Mouse (Mus musculus) erythroblast, embryonic 14.5 days (primary cell): ENCODE measurements around the gene Cd274. TPM values are rescaled to one million over a fixed set of nuclear protein-coding genes. Genes with fewer than 3 reads are reported as not detected.

Experiments
- H3K27me3 ChIP-seq: 2 replicates; pipeline ENCODE4 v1.6.1; 2012; ENCODE audit warnings: inconsistent platforms; ENCODE audit not compliant: control insufficient read depth
- H3K36me3 ChIP-seq: 2 replicates; pipeline ENCODE4 v1.6.1; 2012; ENCODE audit warnings: mild to moderate bottlenecking, inconsistent platforms; ENCODE audit not compliant: control insufficient read depth
- H3K4me1 ChIP-seq: 2 replicates; pipeline ENCODE4 v1.6.1; 2012; ENCODE audit warnings: inconsistent platforms; ENCODE audit not compliant: control insufficient read depth
- H3K4me3 ChIP-seq: replicated peaks from 2 replicates; pipeline ENCODE3; 2012; ENCODE audit warnings: moderate library complexity, mild to moderate bottlenecking, inconsistent platforms
- H3K9me3 ChIP-seq: 2 replicates; pipeline ENCODE4 v1.6.1; 2012; ENCODE audit warnings: low read length, inconsistent platforms, mixed read lengths; ENCODE audit not compliant: control insufficient read depth
- GATA1 ChIP-seq: IDR thresholded peaks from 2 replicates; pipeline ENCODE4 v1.6.1; 2012; ENCODE audit warnings: low read length, inconsistent platforms, mixed read lengths
- TAL1 ChIP-seq: IDR thresholded peaks from 3 replicates; pipeline ENCODE4 v1.6.1; 2012; ENCODE audit warnings: low read length, inconsistent platforms, mixed read lengths
- polyA plus RNA-seq: library from polyadenylated mRNA; stranded (reverse); fragments of >175 nt; gene quantifications from 2 replicates; pipeline ENCODE4 v1.2.3, GENCODE M21; 2012

Gene Cd274
- polyA plus RNA-seq, 1 experiment: not detected

GRCm38 (mm10) chr19:29384412-29384811 lies 17.2 kb downstream of the Cd274 start:
- no peaks in the 10 kb centered on the region for H3K36me3 ChIP-seq
- H3K4me3 ChIP-seq: no peak overlapping the region

DNA sequence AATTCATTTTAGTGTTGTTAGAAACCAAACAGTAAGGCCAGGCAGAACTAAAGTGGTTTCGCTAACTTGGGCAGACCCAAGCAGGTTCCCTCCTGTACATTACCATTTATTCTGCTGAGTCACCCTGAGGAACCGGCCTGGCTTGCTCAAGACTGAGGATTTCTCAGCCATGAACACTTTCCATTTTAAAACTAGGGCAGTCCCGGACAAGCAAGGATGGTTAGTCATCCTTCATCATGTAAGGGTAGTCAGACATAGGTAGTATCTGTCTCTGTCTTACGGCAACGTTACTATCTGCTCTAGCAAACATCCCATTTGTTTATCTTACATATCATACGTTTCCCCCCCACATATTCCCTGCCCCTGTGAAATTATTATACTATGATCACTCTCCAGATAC lies 17.7 kb downstream of the Cd274 start:
- Histone ChIP-seq H3K9me3 (no peaks in the 10 kb centered on the region), H3K36me3 (no peaks in the 10 kb centered on the region), H3K4me1 (peaks cover 2% of the 10 kb centered on the region; the same call in 1 of the 2 replicates), H3K4me3 (no peak overlapping the region), H3K27me3 (no peaks in the 10 kb centered on the region)
- no peak for TF ChIP-seq TAL1

More at GRCm38 (mm10) chr19:29384412-29384811, 17.2 kb downstream of the Cd274 start:
- Histone ChIP-seq H3K27me3 (no peaks in the 10 kb centered on the region), H3K4me1 (peaks cover 2% of the 10 kb centered on the region; the same call in 1 of the 2 replicates), H3K9me3 (no peaks in the 10 kb centered on the region)
- TF ChIP-seq TAL1: no peak
- no peak for TF ChIP-seq GATA1

DNA sequence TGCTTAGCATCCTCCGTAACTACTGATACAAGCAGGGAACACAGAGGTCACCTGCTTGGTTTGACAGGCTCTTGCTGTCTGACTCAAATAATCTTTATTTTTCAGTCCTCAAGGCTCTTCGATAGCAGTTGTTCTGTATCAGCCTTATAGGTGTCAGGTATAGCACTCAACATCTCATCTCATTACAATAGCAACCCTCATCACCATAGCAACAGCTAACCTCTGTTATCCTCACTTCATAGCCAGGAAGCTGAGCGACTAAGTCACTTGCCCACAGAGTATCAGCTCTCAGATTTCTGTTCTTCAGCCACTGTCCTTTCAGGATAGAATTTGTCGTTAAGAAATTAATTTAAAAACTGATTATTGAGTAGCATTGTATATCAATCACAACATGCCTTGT lies 18.6 kb downstream of the Cd274 start:
- H3K4me3 ChIP-seq: no peak overlapping the region
- TF ChIP-seq TAL1: no peak
- no peak for TF ChIP-seq GATA1
- H3K4me1 ChIP-seq: peaks cover 2% of the 10 kb centered on the region; the same call in 1 of the 2 replicates
- no peaks in the 10 kb centered on the region for H3K9me3 ChIP-seq
- no peaks in the 10 kb centered on the region for H3K36me3 ChIP-seq
- H3K27me3 ChIP-seq: no peaks in the 10 kb centered on the region

GRCm38 (mm10) chr19:29388818-29389217 lies 21.6 kb downstream of the Cd274 start:
- TF ChIP-seq TAL1 (no peak), GATA1 (no peak)
- H3K36me3 ChIP-seq: no peaks in the 10 kb centered on the region
- no peaks in the 10 kb centered on the region for H3K9me3 ChIP-seq
- H3K27me3 ChIP-seq: no peaks in the 10 kb centered on the region
- no peak overlapping the region for H3K4me3 ChIP-seq
- H3K4me1 ChIP-seq: peaks cover 2% of the 10 kb centered on the region; the same call in 1 of the 2 replicates

DNA sequence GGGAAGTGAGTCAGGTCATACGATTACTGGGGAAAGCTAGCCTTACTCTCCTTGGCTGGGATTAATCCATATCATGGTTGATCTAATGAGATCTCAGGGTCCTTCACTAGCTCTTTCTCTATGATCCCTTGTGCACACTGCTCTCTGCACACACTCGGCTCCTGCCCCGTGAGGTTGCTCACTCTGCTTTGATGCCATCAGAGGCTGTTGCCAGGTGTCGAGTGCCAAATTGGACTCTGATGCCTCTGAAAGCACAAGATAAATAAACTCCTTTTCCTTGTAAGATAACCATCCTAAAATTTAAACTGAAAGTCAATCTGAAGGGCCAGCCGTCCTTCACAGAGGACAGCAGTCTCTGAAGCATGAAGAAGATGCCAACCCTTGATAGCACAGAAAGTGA lies 23.2 kb downstream of the Cd274 start:
- Histone ChIP-seq H3K27me3 (no peaks in the 10 kb centered on the region), H3K9me3 (no peaks in the 10 kb centered on the region), H3K4me1 (no peaks in the 10 kb centered on the region), H3K36me3 (no peaks in the 10 kb centered on the region), H3K4me3 (no peak overlapping the region)
- TF ChIP-seq GATA1 (no peak), TAL1 (no peak)

- H3K4me1 ChIP-seq: no peaks in the 10 kb centered on the region
- TF ChIP-seq TAL1 (no peak), GATA1 (no peak)
- H3K9me3 ChIP-seq: no peaks in the 10 kb centered on the region
- H3K4me3 ChIP-seq: no peak overlapping the region
- H3K36me3 ChIP-seq: no peaks in the 10 kb centered on the region
- no peaks in the 10 kb centered on the region for H3K27me3 ChIP-seq
Measured at GRCm38 (mm10) chr19:29391279-29391678, 24.0 kb downstream of the Cd274 start.

DNA sequence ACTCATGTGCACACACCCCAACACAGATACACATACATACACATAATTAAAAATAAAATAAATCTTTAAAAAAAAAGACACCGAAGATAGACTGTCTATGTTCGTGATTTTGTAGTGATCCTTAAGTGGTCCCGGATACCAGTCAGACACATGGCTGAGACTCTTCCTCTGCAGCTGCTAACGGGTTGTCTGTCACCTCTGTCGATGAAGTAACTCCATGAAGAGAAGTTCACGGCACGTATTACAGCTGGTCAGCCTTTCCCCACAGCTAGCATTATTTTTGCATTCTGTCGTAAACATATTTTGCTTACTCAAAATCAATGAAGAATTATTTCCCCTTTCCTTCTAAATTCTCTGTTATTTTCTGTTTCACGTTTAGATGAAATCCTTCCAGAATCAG lies 26.1 kb downstream of the Cd274 start:
- Histone ChIP-seq H3K27me3 (no peaks in the 10 kb centered on the region), H3K4me1 (no peaks in the 10 kb centered on the region), H3K4me3 (no peak overlapping the region), H3K9me3 (no peaks in the 10 kb centered on the region), H3K36me3 (no peaks in the 10 kb centered on the region)
- no peak for TF ChIP-seq TAL1
- TF ChIP-seq GATA1: no peak

DNA sequence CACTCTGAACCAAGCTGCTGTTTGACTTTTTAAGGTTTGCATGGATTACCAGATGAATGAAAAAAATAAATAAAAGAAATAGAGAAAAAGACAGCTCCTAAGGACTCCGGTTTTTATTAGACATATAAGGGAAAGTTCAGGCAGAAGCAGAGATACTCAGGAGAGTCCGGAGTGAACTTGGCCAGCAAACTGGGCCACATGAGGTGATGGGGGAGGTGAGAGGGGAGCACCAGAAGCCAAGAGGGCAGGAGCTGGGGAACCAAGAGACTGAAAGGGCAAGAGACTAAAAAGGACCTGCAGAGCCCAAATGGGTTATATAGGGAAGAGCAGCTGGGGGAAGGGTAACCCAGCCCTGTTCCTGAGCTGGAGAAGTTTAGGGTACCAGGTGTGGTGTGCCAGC lies 27.5 kb downstream of the Cd274 start:
- Histone ChIP-seq H3K4me1 (no peaks in the 10 kb centered on the region), H3K9me3 (no peaks in the 10 kb centered on the region), H3K36me3 (no peaks in the 10 kb centered on the region), H3K4me3 (no peak overlapping the region), H3K27me3 (no peaks in the 10 kb centered on the region)
- TF ChIP-seq TAL1 (no peak), GATA1 (no peak)

GRCm38 (mm10) chr19:29396353-29396752 lies 29.1 kb downstream of the Cd274 start:
- H3K27me3 ChIP-seq: no peaks in the 10 kb centered on the region
- H3K4me1 ChIP-seq: peaks cover 2% of the 10 kb centered on the region; the same call in 1 of the 2 replicates
- no peak overlapping the region for H3K4me3 ChIP-seq
- H3K9me3 ChIP-seq: no peaks in the 10 kb centered on the region
- no peak for TF ChIP-seq GATA1
- no peak for TF ChIP-seq TAL1
- no peaks in the 10 kb centered on the region for H3K36me3 ChIP-seq

- peaks cover 2% of the 10 kb centered on the region; the same call in 1 of the 2 replicates for H3K4me1 ChIP-seq
- no peak overlapping the region for H3K4me3 ChIP-seq
- no peaks in the 10 kb centered on the region for H3K36me3 ChIP-seq
- H3K9me3 ChIP-seq: no peaks in the 10 kb centered on the region
- TF ChIP-seq GATA1 (no peak), TAL1 (no peak)
- H3K27me3 ChIP-seq: no peaks in the 10 kb centered on the region
Measured at GRCm38 (mm10) chr19:29399786-29400185, 32.5 kb downstream of the Cd274 start.
